Mouse (Mus musculus) adipocyte (in vitro differentiated cells): ENCODE measurements around the gene Serhl.
A peak's percentile ranks its signal among the peaks of the same experiment; 100 is the strongest.

Source experiments
- DNase-seq: peaks from one replicate; pipeline ENCODE4 v3.0.0-alpha.2; 2016; ENCODE audit warnings: low spot score

Gene Serhl

DNA sequence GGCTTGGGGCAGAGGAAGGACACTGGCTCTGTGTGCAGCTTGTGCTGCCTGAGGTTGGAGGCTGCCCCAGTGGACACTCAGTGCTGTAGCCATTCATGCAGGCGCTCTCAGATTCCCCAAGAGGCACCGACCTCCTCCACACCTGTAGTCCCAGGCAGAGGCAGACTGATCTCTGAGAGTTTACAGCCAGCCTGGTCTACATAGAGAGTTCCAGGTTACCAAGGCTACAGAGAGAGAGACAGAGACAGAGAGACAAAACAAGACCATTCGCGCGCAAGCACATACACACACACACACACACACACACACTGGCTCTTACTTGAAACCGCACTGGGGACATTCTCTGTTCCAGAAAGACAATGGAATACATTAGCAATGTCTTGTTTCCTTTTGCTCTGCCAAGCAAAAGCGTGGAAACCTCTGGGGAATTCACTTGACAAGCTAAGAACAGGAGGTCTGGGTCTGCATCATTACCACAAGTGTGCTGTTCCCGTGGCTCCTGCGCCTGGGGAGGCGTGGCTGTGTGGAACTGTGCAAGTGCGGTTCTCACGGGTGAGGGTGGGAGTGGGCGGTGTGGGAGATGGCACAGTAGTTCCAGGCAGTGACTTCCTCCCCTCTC, 5.2 kb upstream of the Serhl start:
- peak; percentile 24 for DNase-seq

DNA sequence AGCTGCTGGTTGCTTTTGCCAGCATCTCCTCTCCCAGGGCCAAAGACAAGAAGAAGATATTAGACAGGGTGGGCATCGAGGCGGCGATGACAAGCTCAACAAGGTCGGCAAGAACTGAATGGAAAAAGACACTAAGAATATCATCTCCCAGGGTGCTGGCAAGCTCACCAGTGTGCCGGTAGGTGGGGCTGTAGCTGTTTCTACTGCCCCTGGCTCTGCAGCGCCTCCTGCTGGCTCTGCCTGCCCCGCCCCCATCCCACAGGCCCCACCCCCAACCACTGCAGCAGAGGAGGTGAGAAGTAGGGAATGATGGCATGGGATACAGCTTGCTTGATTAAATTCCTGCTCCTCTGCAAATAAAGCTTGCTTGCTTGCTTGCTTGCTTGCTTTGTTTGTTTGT, 3.4 kb upstream of the Serhl start:
- peak; percentile 37 for DNase-seq

DNA sequence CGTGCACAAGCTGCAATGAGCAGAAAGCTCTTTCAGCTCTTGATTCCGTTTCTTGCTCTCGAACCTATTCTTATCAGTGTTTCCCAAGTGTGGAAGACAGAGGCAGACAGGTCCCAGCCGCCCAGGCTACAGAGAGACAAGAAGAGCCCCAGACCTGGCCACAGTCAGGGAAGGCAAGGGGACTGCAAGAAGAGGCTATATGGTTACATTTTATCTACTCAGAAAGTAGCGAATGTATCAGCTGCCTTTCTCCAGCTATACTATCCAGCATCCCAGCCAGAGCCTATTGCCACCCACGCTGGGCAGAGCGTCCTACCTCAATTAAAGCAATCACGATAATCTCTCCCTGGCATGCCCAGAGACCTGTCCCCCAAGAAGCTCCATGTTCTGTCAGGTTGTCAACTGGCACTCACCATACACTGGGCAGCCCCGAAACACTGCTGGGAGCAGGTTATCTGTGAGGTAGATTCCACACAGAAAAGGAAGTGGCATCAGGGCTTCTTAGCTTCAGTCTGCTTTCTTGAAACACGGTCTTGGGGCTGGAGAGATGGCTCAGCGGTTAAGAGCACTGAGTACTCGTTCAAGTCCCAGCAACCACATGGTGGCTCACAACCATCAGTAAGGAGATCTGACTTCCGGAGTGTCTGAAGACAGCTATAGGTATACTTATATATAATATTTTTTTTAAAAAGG, 2.5 kb upstream of the Serhl start:
- DNase-seq: no peak

DNA sequence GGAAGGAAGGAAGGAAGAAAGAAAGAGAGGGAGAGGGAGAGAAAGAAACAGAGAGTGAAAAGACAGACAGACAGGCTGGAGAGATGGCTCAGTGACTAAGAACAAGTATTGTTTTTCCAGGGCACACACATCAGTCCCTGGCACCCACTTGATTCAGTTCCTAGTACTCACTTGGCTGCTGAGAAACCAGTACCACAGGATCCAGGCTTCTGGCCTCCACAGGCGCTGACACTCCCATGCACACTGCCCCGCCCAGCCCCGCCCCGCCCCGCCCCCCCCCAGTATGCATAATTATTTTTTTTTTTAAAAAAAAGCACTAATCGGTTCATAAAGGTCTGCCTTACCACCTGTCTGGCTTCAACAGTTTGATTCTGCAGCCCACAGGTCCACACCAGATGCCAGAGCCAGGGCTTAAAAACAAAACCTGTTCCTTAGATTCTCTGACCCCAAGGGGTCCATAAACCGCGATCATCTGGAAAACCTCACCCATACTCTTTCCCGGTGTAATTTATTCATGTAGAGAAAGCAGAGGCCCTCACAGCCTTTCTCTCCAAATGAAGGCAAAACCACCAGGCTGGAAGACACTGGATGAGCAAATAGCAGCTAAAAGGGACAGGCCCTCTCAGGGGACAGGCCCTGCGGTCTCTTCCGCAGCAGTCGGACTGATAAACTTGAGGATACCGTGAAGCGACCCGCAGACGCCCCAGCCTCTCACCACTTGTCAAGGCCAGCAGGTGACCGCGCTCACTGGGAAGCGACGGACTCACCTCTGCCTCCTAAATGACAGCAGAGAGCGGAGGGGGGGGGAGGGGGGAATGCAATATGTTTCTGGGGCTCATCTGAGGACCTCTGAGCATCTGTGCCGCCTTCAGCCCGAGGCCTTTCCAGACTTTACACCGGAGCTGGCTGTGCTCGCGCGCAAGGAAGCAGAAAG, 544 bp upstream of the Serhl start:
- no peak for DNase-seq

DNA sequence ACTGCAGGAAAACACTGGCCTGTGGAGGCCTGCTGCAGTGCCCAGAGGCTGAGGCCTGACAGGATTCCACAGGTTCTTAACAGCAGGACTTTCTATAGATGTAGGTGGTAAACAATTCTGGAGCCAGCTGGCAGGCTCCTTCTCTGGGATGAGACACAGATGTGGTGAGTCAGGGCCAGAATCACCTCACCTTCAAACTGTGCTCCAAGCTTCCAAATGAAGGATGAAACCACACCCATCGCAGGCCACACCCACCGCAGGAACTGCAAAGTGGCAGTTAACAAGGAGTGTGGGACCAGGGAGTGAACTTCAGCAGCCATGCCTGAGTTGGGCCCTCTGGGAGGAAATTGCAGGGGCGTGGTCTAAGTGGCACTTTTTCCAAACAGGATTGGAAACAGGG, 1.6 kb downstream of the Serhl start:
- no peak for DNase-seq

DNA sequence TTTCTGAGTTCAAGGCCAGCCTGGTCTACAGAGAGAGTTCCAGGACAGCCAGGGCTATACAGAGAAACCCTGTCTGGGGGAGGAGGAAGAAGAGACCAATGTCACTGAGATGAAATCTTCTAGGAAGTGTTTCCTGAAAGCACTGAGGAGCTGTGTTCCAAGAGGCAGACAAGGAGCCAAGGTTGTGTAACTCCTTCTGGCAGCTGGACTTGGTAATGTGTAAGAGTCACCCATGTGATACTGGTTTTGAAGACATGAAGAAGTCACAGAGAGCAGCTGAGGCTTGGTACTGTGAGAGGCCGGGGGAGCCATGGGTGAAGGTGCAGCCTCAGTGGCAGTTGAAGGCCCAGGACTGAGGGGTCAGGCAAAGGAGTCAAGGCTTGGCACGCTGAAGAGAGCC, 4.4 kb downstream of the Serhl start:
- DNase-seq: peak; percentile 93

DNA sequence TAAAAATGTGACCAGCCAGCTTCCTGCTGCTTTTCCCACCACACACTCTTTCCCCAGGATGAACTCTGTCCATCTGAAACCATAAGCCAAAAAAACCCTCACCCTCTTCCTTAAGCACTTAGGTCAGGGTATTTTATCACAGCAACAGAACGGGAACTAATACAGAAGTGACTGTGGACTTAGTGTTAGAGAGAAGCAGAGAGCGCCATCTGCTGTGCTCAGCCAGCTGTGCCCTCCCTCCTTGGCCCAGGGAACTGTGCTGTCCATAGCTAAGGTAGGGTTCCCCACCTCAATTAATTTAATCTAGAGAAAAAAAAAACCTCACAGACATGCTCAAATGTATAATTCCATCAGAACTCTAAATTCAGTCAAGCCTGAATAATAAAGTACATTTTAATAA, 6.6 kb downstream of the Serhl start:
- no peak for DNase-seq

DNA sequence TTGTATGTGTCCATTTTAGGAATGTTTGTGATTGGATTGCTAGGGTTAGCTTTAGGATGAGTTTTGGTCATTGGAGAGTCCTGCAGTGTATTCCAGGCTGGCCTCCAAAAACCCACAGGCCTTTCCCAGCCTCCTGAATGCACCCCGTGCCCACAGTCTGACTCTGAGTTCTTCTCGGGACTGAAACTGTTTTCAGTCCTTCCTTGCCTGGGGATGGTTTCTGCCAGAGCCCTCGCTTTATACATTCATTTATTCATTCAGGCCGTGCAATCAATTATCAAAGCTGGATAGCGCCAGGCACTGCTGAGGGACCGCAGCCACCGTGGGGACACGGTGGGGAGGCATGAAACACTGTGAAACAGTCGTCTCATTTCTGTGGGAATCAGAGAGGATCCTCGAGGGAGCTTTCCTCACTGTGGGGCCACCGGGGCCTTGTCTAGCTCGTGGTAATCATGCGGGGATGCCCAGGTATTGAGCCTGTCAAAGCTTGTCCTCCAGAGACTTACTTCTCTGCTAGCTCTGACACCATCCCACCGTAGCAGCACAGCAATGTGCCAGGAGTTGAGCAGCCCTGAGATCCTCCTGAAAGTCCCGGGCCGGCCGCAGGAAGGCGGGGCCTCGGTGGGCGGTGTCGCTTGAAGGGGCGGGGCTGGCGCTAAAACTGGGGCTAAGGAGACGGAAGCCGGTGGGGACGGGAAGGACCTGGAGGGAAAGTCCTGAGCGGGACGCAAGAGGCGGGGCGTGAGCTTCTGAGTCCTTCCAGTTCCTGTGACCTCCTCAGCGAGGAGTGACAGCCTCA, 10.4 kb downstream of the Serhl start:
- peak; percentile 92 for DNase-seq

DNA sequence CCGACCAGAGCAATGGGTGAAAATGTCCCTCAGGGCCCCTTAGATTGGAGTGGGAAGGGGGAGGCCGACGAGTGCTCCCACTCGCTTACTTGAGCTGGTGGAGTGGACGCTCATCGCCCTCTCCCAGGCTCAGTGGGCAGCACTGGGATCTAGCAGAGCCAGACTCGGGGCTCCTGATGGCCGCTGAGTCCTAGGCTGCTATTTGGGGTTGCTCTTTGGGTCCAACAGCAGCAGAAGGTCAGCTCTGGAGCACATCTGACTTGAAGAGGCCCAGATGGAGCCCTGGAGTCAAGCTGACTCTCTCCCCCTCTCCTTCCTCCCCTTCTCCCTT, 11.0 kb downstream of the Serhl start:
- DNase-seq: no peak

DNA sequence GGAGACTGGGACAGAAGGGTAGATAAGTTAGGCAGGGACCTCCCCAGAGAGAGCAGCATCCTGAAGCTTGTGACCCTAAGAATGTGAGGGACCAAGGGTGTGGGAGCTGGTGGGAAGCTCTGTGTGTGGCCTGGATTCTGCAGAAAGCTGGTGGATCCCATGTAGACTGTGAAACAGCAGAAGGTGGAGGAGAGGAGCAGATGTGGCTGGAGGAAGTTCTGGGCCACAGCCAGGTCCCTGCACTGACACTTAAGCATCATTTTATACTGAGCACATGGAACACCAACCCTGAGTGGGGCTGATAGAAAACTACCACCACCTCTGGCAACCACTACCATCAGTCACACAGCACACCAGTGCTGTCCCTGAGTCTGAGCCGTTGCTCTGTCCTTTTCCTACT, 13.8 kb downstream of the Serhl start:
- DNase-seq: no peak

DNA sequence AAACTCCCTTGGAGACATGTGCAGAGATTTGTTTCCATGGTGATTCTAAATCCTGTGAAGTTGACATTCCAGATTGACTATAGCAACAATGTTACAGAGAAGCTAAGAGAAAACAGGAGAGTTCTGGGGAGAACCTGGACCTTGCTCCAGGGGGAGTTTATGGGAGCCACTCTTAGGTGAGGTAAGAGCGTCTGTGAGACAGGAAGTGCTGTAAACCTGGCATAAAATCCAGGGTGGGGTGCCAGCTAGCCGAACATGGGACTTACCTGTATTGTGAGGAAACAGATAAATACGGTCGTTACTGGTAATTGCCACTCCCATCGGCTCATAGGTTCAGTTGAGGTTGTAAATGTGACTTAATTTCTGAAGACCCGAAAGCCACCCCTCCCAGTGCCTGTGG, 17.1 kb downstream of the Serhl start:
- no peak for DNase-seq

DNA sequence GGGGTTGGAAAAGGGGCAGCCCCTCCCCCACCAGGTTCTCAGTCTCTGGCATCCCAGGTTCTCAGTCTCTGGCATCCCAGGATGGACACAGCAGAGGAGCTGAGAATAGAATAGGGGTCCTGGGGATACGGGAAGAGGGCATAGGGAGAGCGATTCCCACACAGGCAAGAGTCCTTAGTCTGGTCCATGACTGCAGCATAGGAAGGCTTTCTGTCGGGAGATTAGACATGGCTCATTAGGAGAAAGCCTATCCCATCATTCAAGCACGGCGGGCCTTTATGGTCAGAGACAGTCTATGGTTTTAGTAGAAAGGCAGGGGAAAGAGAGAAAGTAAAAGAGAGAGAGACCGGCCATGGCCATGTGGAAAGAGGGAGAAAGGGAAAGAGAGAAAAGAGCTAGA, 18.5 kb downstream of the Serhl start:
- no peak for DNase-seq

DNA sequence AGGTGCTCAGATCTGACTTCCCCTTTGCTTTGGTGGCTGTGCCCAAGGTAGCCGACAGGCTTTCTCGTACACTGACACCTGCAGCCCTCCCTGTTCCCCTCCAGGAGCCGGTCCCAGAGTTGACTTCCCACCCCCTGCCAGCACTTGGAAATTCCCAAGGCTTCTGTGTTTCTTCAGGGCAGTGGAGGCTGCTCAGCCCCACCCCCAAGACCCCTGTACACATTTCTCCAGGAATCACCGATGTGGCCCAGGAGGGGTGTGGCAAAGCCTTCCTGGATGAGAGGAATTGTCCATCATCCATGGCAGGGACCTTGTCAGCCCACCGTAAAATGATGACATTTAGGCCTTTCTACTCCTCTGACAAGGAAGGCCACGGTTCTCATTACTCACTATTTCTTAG, 22.0 kb downstream of the Serhl start:
- DNase-seq: no peak

DNA sequence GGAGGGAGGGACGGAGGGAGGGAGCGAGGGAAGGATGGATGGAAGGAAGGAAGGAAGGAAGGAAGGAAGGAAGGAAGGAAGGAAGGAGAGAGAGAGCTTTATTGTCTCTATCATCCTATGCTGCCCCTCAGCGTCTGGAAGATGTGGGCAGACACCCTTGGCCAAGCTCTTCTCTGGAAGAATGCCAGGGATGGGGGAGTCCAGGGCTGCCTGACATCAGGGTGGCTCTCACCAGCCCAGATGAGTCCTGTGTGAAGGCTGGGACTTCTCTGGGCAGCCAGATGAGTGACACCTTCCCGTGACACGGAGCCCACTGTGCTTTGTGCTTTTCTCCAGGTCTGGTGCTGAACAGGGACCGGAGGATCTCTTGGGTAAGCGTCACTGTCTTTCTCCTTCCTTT, 22.6 kb downstream of the Serhl start:
- no peak for DNase-seq

DNA sequence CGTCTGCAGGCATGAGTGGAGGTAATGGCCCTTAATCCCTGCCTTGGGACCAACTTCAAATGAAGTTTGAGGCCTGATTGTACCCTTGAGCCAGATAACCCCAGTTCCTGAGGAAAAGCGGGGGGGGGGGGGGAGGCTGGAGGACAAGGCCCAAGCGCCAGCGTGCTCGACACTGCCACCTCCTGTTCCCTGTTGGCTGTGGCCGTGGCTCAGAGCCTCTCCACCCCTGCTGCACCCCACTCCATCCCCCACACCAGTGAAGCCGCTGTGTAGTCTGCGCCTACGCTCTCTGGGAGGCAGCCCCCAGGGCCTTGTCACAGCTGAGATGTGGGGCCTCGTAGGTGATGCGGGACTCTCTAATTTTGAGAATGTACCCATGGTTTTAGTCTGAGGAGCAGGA, 23.6 kb downstream of the Serhl start:
- peak; percentile 61 for DNase-seq

DNA sequence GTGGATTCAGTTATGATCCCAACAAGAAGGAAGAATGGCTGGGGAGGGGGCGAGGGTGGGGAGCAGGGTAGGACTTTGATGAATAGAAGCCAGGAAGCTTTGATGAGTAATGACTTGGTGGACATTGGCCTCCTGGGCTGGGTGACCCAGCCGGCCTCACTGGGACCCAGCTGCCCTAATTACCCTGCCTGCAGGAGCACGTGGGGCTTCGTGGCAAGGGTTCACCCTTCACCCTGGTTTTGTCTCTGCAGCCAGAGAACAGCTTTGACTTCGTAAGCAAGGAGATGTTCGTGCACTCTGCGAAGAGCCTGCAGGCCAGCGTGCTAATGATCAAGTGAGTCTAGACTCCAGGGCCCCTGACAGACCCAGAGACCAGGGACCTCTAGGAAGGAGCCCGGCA, 24.8 kb downstream of the Serhl start:
- DNase-seq: no peak

DNA sequence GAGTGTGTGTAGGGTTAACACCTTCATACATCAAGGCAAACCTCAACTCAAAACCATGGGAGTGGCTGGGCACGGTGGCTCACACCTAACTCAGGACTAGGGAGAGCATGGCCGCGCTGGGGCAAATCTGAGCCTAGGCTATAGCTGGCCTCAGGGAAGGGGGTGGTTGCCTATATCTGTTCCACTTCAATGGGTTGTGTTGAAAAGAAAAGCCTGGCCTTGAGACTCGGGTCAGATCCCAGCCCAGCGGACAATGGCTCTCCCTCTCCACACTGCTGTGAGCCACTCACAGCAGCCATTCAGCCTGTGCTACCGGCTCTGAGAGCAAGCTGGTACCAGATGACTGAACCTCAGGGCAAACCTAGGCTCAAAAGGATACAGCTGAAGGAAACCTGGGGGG, 25.8 kb downstream of the Serhl start:
- no peak for DNase-seq

DNA sequence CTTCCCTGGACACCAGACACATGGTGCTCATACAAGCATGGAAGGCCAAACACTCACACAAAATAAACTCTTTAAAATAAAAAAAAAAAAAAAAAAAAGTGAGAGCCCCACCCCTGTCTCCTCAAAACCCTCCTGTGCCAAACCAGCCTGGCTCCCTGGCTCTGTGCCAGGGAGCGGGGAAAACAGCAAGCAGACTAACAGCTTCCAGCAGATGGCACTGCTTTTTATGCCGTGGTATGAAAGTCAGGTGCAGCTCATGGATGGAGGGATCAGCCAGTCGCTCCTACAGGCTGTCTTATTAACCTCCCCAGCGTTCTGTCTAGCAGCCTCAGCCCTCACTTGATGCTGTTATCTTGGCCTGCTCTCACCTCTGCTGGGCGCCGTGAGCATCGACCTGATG, 29.1 kb downstream of the Serhl start:
- peak; percentile 74 for DNase-seq

DNA sequence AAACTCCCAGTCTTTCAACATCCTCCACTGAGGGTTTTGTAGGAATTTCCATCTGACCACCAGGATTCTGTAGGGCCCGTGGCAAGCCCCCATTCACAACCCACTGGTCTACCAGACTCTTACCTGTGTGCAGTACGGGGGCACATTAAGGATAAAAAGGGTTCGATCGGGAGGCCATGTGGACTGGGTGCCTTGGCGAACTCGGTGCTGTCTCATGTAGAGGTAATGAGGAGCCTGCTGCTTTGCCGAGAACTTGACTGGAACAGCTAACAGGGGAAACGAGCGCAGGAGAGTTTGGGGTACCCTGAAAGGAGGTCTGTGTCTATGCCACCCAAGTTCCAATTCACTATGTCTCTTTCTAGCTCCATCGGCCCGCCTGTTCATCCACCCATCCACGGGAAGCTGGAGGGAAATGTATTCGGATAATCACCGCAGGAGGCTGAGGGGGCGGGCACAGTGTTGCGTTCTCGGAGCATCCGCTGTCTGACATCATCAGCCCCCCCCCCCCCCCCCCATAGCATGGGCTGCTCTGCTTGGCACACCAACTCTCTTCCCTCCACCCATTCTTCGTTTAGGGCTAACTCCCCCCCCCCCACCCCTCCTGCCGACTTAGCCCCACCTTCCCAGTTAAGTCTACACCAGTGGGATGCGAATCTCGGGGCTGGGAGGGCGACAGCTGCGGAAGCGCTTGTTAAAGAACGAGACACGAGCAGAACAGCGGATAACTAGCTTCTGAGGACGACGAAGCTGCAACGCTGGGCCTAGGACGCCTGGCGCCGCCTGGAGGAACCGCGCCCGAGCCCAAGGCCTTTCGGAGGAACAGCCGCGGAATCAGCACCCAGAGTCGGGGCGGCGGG, 32.6 kb downstream of the Serhl start:
- peak; percentile 34 for DNase-seq

DNA sequence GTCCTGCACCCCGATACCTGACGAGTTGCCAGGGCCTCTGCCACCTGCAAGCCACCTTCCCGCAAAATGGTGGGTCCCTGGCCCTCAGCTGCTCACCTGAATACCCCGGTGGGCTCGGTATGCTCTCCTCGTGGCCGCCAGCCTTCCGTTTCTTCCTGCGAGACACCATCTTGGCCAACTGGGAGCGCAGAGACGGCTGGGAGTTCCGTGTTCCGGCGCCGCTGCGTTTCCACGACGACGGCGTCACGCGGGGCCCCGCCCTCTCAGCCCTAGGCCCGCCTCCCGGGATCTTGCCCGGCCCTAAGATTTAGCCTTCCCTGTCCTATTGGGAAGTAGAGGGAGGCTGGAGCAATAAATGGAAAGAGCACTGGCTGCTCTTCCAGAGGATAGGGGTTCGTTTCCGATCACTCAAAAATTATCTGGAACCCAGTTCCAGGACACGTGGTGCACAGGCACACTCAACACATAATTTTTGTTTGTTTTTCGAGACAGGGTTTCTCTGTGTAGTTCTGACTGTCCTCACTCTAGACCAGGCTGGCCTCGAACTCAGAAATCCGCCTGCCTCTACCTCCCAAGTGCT, 33.4 kb downstream of the Serhl start, which contains the start of gene Rrp7a:
TSS of gene Rrp7a (minus strand) at position 236 of the 580 bp plus-strand sequence.
- DNase-seq: peak; percentile 89

DNA sequence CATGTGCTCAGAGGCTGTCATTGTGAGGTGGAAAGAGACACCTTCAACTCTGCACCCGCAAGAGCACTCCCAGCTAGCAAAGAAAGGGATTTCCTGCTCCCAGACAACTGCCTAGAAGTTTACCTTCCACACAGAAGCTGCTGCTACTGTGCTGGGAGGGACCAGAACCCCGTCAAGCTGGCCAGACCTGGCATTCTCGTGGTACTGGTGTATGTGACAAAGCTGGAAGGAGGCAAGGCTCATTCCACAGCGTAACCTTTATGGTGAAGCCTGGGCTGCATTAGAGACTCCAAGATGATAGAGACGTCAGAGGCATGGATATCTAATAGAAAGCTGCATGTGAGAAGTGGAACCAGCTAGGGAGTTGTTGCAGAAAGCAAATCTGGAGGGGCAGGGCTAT, 35.3 kb downstream of the Serhl start:
- no peak for DNase-seq
